Mouse (Mus musculus) midbrain, embryonic 16.5 days (tissue): Measurements from ENCODE around the gene Plekha6. TPM values are rescaled to one million over a fixed set of nuclear protein-coding genes. Genes with fewer than 3 reads are reported as not detected.

Experiments used
- ATAC-seq: fragments of 200-750 bp; cut with Nextera tagmentation; 2 replicates; pipeline ENCODE4 v1.8.0; 2017; ENCODE audit warnings: moderate TSS enrichment
- H3K27ac ChIP-seq: fragments of 300-500 bp; sonication (generic); 2 replicates; pipeline ENCODE4 v1.5.1; 2014; ENCODE audit warnings: mild to moderate bottlenecking, low read length, mixed read lengths
- H3K27me3 ChIP-seq: fragments of 300-500 bp; sonication (generic); 2 replicates; pipeline ENCODE4 v1.6.1; 2014; ENCODE audit warnings: low read depth, low read length, mixed read lengths; ENCODE audit not compliant: control insufficient read depth, insufficient read depth
- H3K36me3 ChIP-seq: fragments of 300-500 bp; sonication (generic); 2 replicates; pipeline ENCODE4 v1.6.1; 2014; ENCODE audit warnings: mild to moderate bottlenecking, low read length, moderate library complexity, mixed read lengths; ENCODE audit not compliant: control insufficient read depth, insufficient read depth
- H3K4me1 ChIP-seq: fragments of 300-500 bp; sonication (generic); 2 replicates; pipeline ENCODE4 v1.6.1; 2014; ENCODE audit warnings: mild to moderate bottlenecking, low read length, mixed read lengths; ENCODE audit not compliant: control insufficient read depth, insufficient read depth
- H3K4me2 ChIP-seq: fragments of 300-500 bp; sonication (generic); 2 replicates; pipeline ENCODE4 v1.6.1; 2014; ENCODE audit warnings: mild to moderate bottlenecking, low read length, mixed read lengths
- H3K4me3 ChIP-seq: fragments of 300-500 bp; sonication (generic); 2 replicates; pipeline ENCODE4 v1.5.1; 2014; ENCODE audit warnings: low read depth, mild to moderate bottlenecking, low read length, moderate library complexity, mixed read lengths
- H3K9ac ChIP-seq: fragments of 300-500 bp; sonication (generic); 2 replicates; pipeline ENCODE4 v1.6.1; 2014; ENCODE audit warnings: low read depth, low read length, mixed read lengths
- H3K9me3 ChIP-seq: fragments of 300-500 bp; sonication (generic); replicated peaks from 2 replicates; pipeline ENCODE4 v1.6.1; 2014; ENCODE audit warnings: mild to moderate bottlenecking, low read length, mixed read lengths; ENCODE audit not compliant: control insufficient read depth, poor library complexity, severe bottlenecking
- WGBS: fragments of 180-500 bp; shearing (Covaris S2); extraction: QIAGEN DNeasy Blood & Tissue Kit; methylation state at CpG from one replicate; pipeline ENCODE4 v1.1.7; 2014; 5-methylcytosine and 5-hydroxymethylcytosine counted together
- polyA plus RNA-seq: library from polyadenylated mRNA; unstranded; fragments of >200 nt; fragmentation: Nextera tagmentation; extraction: Ambion mirVana; gene quantifications from 2 replicates; pipeline ENCODE4 v1.2.1, GENCODE M21; 2015

The Plekha6 gene
- polyA plus RNA-seq, 1 experiment from 2014 or later: 17.3 TPM

DNA sequence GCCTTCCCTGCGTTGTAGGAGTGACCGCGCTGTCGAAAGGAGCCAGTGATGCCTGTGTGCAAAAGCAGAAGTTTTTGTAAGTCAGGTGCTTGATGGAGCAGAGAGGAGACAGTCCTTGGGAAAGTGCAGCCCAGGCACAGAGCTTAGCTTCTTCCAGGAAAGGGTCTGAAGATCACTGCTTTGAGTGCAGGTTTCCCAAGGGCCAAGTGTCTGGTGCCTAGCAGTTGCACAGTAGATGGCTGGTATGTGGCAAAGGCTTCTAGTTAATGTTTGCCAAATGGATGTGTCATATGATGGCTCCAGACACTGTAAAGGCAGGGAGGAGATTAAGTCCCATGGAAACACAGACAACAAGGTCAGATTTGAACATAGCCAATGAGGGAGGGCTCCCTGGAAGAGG lies 49.9 kb downstream of the Plekha6 start:
- Histone ChIP-seq H3K27me3 (no peaks in the 10 kb centered on the region), H3K9me3 (no peaks in the 10 kb centered on the region), H3K4me1 (peaks cover 37% of the 10 kb centered on the region), H3K4me2 (no peak overlapping the region), H3K36me3 (no peaks in the 10 kb centered on the region), H3K27ac (no peak overlapping the region), H3K9ac (no peak overlapping the region), H3K4me3 (no peak overlapping the region)
- 95% methylated on average over 4 of the region's 4 CpGs for WGBS
- no peak for ATAC-seq

GRCm38 (mm10) chr1:133214672-133215359 lies 50.8 kb downstream of the Plekha6 start:
- no peak for ATAC-seq
- peaks cover 29% of the 10 kb centered on the region for H3K4me1 ChIP-seq
- H3K9me3 ChIP-seq: no peaks in the 10 kb centered on the region
- no peaks in the 10 kb centered on the region for H3K27me3 ChIP-seq
- no peak overlapping the region for H3K27ac ChIP-seq
- H3K9ac ChIP-seq: no peak overlapping the region
- no peak overlapping the region for H3K4me2 ChIP-seq
- 60% methylated on average over 7 of the region's 7 CpGs for WGBS
- no peaks in the 10 kb centered on the region for H3K36me3 ChIP-seq
- no peak overlapping the region for H3K4me3 ChIP-seq

DNA sequence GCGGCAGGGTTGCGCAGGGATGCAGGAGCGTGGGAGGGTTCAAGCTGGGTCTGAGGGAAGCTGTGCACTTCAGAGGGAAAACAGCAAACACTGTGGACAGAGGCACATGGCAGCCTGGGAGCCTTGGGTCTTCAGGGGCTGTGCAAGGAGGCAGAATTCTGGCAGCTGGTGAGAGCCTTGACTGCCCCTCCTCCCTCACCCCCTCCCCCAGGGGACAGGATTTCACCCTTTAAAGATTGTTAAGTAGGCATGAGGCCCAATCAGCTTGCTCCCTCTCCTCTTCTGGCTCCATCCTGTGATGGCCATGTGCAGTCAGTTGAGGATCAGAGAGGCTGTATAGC lies 51.3 kb downstream of the Plekha6 start:
- ATAC-seq: no peak
- Histone ChIP-seq H3K9me3 (no peaks in the 10 kb centered on the region), H3K27ac (no peak overlapping the region), H3K27me3 (no peaks in the 10 kb centered on the region), H3K4me2 (no peak overlapping the region), H3K36me3 (no peaks in the 10 kb centered on the region), H3K9ac (no peak overlapping the region), H3K4me1 (peaks cover 24% of the 10 kb centered on the region), H3K4me3 (no peak overlapping the region)
- WGBS: 44% methylated on average over 3 of the region's 3 CpGs

DNA sequence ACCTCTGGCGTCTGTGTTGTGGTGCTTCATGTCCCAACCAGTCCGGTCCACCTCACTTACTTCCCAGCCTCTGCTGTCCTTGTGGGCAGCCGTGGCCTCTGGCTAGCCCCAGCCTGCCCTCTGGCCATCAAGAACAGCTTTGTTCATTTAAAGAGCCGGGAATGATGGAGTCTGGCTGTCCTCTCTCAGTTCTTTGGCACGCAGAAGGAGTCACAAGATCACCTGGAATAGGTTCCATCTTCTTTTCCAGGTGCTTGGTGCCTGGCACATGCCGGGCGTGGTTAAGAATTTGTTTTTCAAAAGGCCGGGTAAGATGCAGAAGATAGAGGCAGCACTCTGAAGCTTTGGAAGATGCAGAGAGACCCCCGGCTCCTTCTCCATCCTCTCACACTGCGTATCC lies 51.7 kb downstream of the Plekha6 start:
- peaks cover 20% of the 10 kb centered on the region for H3K4me1 ChIP-seq
- no peaks in the 10 kb centered on the region for H3K27me3 ChIP-seq
- H3K4me3 ChIP-seq: no peak overlapping the region
- no peaks in the 10 kb centered on the region for H3K9me3 ChIP-seq
- no peaks in the 10 kb centered on the region for H3K36me3 ChIP-seq
- H3K27ac ChIP-seq: no peak overlapping the region; the same call in 1 of the 2 replicates
- H3K4me2 ChIP-seq: no peak overlapping the region
- 71% methylated on average over 10 of the region's 10 CpGs for WGBS
- ATAC-seq: no peak
- H3K9ac ChIP-seq: 0 out of 2 replicates have a peak overlapping the region, but pooled peaks have one; percentile 31

DNA sequence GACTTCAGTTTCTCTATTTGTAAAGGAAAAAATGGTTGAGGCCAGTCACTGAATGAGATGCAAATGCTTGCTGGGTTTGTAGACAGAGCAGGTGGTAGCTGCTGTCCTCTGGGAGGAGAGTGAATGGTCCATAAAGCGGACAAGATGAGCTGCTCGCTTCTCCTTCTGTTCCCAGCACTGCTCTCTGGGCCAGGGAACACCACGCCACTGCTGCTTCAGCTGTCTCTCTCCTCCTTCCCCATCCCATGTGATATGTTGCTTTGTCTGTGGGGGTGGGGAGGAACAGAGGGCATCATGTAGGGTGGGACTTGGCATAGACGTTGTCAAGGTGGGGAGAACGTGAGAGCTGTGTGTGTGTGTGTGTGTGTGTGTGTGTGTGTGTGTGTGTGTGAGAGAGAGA lies 53.0 kb downstream of the Plekha6 start:
- Histone ChIP-seq H3K36me3 (no peaks in the 10 kb centered on the region), H3K4me3 (no peak overlapping the region), H3K27me3 (no peaks in the 10 kb centered on the region), H3K9me3 (no peaks in the 10 kb centered on the region), H3K4me2 (no peak overlapping the region), H3K27ac (no peak overlapping the region), H3K9ac (no peak overlapping the region), H3K4me1 (peaks cover 18% of the 10 kb centered on the region)
- 29% methylated on average over 5 of the region's 5 CpGs for WGBS
- ATAC-seq: no peak

DNA sequence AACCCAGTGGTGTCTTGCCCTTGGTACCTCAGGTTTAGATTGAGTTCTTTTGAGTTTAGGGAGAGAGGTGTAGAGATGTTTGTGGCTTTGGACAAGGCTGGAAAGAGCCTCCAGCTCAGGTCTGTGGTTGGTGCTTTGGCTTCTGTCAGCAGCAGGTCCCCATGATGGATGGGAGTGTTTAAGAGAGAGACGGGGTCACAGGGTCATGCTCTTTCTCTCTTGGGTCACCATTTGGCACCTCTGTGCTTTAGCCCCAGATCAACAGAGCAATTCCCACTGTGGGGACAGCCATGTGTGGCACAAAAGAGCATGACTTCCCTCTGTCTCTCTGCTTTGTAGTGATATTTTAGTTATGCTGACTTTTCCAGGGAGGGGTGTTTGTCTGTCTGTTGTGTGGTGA lies 55.1 kb downstream of the Plekha6 start:
- Histone ChIP-seq H3K9me3 (no peaks in the 10 kb centered on the region), H3K9ac (no peak overlapping the region), H3K4me3 (no peak overlapping the region), H3K27ac (no peak overlapping the region), H3K36me3 (no peaks in the 10 kb centered on the region), H3K4me2 (no peak overlapping the region), H3K4me1 (peaks cover 20% of the 10 kb centered on the region), H3K27me3 (no peaks in the 10 kb centered on the region)
- WGBS: 75% methylated on average over 1 of the region's 1 CpGs
- ATAC-seq: no peak

- no peaks in the 10 kb centered on the region for H3K36me3 ChIP-seq
- no peaks in the 10 kb centered on the region for H3K9me3 ChIP-seq
- peaks cover 19% of the 10 kb centered on the region for H3K4me1 ChIP-seq
- H3K27ac ChIP-seq: no peak overlapping the region
- no peak overlapping the region for H3K4me3 ChIP-seq
- 88% methylated on average over 3 of the region's 3 CpGs for WGBS
- H3K27me3 ChIP-seq: no peaks in the 10 kb centered on the region
- no peak overlapping the region for H3K9ac ChIP-seq
- H3K4me2 ChIP-seq: no peak overlapping the region
- no peak for ATAC-seq
Observed at GRCm38 (mm10) chr1:133221459-133221858, 57.4 kb downstream of the Plekha6 start.

DNA sequence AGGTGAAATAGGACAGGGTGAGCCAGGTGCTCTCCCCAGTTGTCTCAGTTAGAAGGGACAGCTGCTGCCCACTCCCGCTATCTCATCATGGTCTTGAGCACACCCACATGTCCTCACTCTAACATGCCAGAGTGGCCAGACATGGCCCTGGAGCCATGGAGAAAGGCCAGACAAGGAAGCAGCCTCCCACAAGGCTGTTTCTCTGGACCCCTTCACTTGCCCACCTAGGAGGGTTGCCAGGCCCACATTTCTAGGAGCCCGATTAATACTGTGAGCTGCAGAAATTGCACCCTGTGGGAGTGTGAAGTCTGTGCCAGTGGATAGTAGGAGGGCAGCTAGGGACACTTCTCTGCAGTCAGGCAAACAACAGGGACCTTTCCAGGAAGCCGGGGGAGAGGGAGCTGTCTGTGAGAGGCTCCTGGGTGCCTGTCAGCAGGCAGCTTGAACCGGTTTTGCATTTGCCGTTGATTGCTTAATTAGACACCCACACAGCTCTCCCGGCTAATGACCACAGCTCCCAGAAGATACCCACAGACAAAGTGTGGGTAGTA lies 58.5 kb downstream of the Plekha6 start:
- Histone ChIP-seq H3K4me1 (peaks cover 21% of the 10 kb centered on the region), H3K27ac (no peak overlapping the region), H3K36me3 (no peaks in the 10 kb centered on the region), H3K4me3 (no peak overlapping the region), H3K9me3 (no peaks in the 10 kb centered on the region), H3K9ac (peak overlapping the region; percentile 2; the same call in 1 of the 2 replicates), H3K27me3 (no peaks in the 10 kb centered on the region), H3K4me2 (no peak overlapping the region)
- WGBS: 41% methylated on average over 6 of the region's 6 CpGs
- ATAC-seq: no peak

- ATAC-seq: no peak
- Histone ChIP-seq H3K4me1 (peaks cover 30% of the 10 kb centered on the region), H3K27ac (no peak overlapping the region), H3K9ac (no peak overlapping the region), H3K4me2 (no peak overlapping the region), H3K27me3 (no peaks in the 10 kb centered on the region), H3K36me3 (no peaks in the 10 kb centered on the region), H3K9me3 (no peaks in the 10 kb centered on the region), H3K4me3 (no peak overlapping the region)
Observed at GRCm38 (mm10) chr1:133224674-133225073, 60.7 kb downstream of the Plekha6 start.
